Mouse (Mus musculus): ENCODE results near the gene Gm5108. TPM values are rescaled to one million over a fixed set of nuclear protein-coding genes. Genes with fewer than 3 reads are reported as not detected.
A peak's percentile ranks its signal among the peaks of the same experiment; 100 is the strongest.

Gene Gm5108
- polyA plus RNA-seq, 1 experiment from 2014 or later = not detected

DNA sequence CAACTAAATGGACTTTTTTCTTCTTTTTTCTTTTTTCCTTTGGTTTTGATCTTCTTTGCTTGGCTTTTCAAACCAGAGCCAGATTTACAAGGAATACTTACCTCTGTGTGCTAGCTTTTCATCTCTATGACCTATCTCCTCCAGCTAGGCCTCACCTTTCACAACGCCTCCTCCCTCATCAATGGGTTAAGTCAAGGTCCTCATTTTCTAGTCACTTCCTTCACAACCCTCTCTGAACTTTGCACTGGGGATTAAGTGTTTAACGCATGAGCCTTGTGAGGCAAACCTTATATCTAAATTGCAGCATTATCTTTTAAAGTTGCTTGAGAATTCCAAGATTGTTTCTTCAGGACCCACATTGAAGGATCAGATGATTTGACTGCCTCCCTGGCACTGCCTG is 63.0 kb downstream of the Gm5108 start:
- H3K9me3 ChIP-seq (ENCODE audit: control insufficient read depth, low read length) = no peaks in the 10 kb centered on the region
- no peak overlapping the region for H3K4me3 ChIP-seq (ENCODE audit: low read depth, low read length)
- no peaks in the 10 kb centered on the region for H3K27me3 ChIP-seq (replicated peaks; ENCODE audit: control insufficient read depth, insufficient read depth, low read length)
- ATAC-seq (replicated peaks; ENCODE audit: low FRiP score) = no peak
- WGBS = 80% methylated on average over 2 of the region's 2 CpGs
- no peak overlapping the region for H3K9ac ChIP-seq (ENCODE audit: low read depth, low read length)
- H3K27ac ChIP-seq (ENCODE audit: low read depth, low read length) = no peak overlapping the region
- no peak overlapping the region for H3K4me2 ChIP-seq
- no peaks in the 10 kb centered on the region for H3K36me3 ChIP-seq (ENCODE audit: control insufficient read depth, insufficient read depth, low read length)
- no peak for DNase-seq (ENCODE audit: low spot score)
- H3K4me1 ChIP-seq (replicated peaks; ENCODE audit: control insufficient read depth, insufficient read depth, low read length) = no peaks in the 10 kb centered on the region

- no peak for ATAC-seq (replicated peaks; ENCODE audit: low FRiP score)
- H3K4me3 ChIP-seq (ENCODE audit: low read depth, low read length) = no peak overlapping the region
- H3K4me1 ChIP-seq (replicated peaks; ENCODE audit: control insufficient read depth, insufficient read depth, low read length) = no peaks in the 10 kb centered on the region
- no peaks in the 10 kb centered on the region for H3K27me3 ChIP-seq (replicated peaks; ENCODE audit: control insufficient read depth, insufficient read depth, low read length)
- H3K36me3 ChIP-seq (ENCODE audit: control insufficient read depth, insufficient read depth, low read length) = no peaks in the 10 kb centered on the region
- no peaks in the 10 kb centered on the region for H3K9me3 ChIP-seq (ENCODE audit: control insufficient read depth, low read length)
- WGBS = 58% methylated on average over 4 of the region's 4 CpGs
- no peak overlapping the region for H3K4me2 ChIP-seq
- H3K9ac ChIP-seq (ENCODE audit: low read depth, low read length) = no peak overlapping the region
- no peak overlapping the region for H3K27ac ChIP-seq (ENCODE audit: low read depth, low read length)
- no peak for DNase-seq (ENCODE audit: low spot score)
These were observed 65.6 kb downstream of the Gm5108 start for GRCm38 (mm10) chr5:68007074-68007473.

DNA sequence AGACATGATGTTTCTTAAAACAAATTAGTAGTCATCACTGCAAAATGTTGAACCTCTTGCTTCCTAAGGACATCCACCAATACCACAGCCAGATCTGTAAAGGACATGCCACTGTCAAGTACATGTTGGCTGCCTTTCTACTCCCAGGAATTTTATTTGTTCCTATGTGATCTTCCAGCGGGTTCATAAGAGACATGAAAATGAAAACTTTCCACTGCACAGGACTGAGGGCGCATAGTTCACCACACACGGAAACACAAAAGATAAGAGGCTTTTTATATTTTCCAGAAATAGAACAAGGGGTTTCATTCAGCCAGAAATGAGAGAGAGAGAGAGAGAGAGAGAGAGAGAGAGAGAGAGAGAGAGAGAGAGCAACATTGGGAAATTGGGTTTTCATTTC is 70.1 kb downstream of the Gm5108 start:
- no peaks in the 10 kb centered on the region for H3K36me3 ChIP-seq (ENCODE audit: control insufficient read depth, insufficient read depth, low read length)
- no peaks in the 10 kb centered on the region for H3K27me3 ChIP-seq (replicated peaks; ENCODE audit: control insufficient read depth, insufficient read depth, low read length)
- no peak overlapping the region for H3K4me2 ChIP-seq
- H3K27ac ChIP-seq (ENCODE audit: low read depth, low read length) = no peak overlapping the region
- H3K4me3 ChIP-seq (ENCODE audit: low read depth, low read length) = no peak overlapping the region
- no peaks in the 10 kb centered on the region for H3K4me1 ChIP-seq (replicated peaks; ENCODE audit: control insufficient read depth, insufficient read depth, low read length)
- 61% methylated on average over 3 of the region's 3 CpGs for WGBS
- no peak overlapping the region for H3K9ac ChIP-seq (ENCODE audit: low read depth, low read length)
- H3K9me3 ChIP-seq (ENCODE audit: control insufficient read depth, low read length) = no peaks in the 10 kb centered on the region
- no peak for ATAC-seq (replicated peaks; ENCODE audit: low FRiP score)
- DNase-seq (ENCODE audit: low spot score) = no peak

DNA sequence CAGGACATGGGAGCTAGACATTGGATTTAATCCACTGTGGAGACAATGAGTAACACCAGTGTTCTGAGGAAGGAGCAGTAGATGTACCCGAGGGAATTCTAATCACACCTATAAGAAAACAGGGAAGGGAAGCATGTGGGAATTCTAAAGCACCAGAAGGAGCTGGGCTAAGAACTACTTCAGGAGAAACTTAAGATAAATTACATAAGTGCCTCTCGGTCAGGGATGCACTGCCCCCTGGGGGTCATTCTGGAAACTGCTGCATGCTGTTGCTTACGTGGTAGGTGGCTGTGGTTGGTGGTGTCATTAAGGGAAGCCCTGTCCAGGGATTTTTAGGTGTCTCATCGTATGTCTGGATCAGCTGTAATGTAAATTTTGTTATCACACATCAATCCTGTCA is 71.1 kb downstream of the Gm5108 start:
- H3K4me3 ChIP-seq (ENCODE audit: low read depth, low read length) = no peak overlapping the region
- DNase-seq (ENCODE audit: low spot score) (peak; percentile 71), ATAC-seq (replicated peaks; ENCODE audit: low FRiP score) (peak; percentile 43; the same call in 1 of the 2 replicates)
- H3K4me1 ChIP-seq (replicated peaks; ENCODE audit: control insufficient read depth, insufficient read depth, low read length) = no peaks in the 10 kb centered on the region
- no peaks in the 10 kb centered on the region for H3K9me3 ChIP-seq (ENCODE audit: control insufficient read depth, low read length)
- no peak overlapping the region for H3K4me2 ChIP-seq
- no peaks in the 10 kb centered on the region for H3K27me3 ChIP-seq (replicated peaks; ENCODE audit: control insufficient read depth, insufficient read depth, low read length)
- no peak overlapping the region for H3K27ac ChIP-seq (ENCODE audit: low read depth, low read length)
- no peaks in the 10 kb centered on the region for H3K36me3 ChIP-seq (ENCODE audit: control insufficient read depth, insufficient read depth, low read length)
- no peak overlapping the region for H3K9ac ChIP-seq (ENCODE audit: low read depth, low read length)
- WGBS = 16% methylated on average over 4 of the region's 4 CpGs

DNA sequence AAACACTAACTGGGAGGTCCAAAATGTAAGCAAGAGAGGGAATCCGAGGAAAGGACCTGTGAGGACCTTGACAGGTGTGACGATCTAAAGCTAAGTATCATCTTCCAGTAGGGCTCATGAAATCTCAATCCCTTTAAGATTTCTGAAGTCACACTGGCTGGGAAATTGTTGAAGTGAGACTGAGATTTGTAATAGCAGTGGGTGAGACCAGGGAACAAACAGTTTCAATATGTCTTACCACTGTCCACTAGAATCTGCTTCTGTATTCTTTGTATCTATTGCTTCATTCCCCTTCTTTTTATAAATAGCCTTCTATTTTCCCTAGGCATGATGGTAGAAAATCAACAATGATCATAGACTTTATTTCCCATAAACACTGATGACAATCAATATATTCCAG is 79.4 kb downstream of the Gm5108 start:
- no peak for ATAC-seq (replicated peaks; ENCODE audit: low FRiP score)
- no peak overlapping the region for H3K4me3 ChIP-seq (ENCODE audit: low read depth, low read length)
- no peak overlapping the region for H3K27ac ChIP-seq (ENCODE audit: low read depth, low read length)
- 63% methylated on average over 2 of the region's 2 CpGs for WGBS
- no peak overlapping the region for H3K9ac ChIP-seq (ENCODE audit: low read depth, low read length)
- H3K27me3 ChIP-seq (replicated peaks; ENCODE audit: control insufficient read depth, insufficient read depth, low read length) = no peaks in the 10 kb centered on the region
- no peak overlapping the region for H3K4me2 ChIP-seq
- no peak for DNase-seq (ENCODE audit: low spot score)
- no peaks in the 10 kb centered on the region for H3K36me3 ChIP-seq (ENCODE audit: control insufficient read depth, insufficient read depth, low read length)
- no peaks in the 10 kb centered on the region for H3K9me3 ChIP-seq (ENCODE audit: control insufficient read depth, low read length)
- no peaks in the 10 kb centered on the region for H3K4me1 ChIP-seq (replicated peaks; ENCODE audit: control insufficient read depth, insufficient read depth, low read length)

Other genes with a start within 250 kb of the Gm5108 start
- 60.5 and 73.8 TPM in 2 replicates for gene Atp8a1, start 94.2 kb upstream of the Gm5108 start, polyA plus RNA-seq (2014; fragmentation: Nextera tagmentation; extraction: Ambion mirVana)
- gene Gm21905, start 4.8 kb downstream of the Gm5108 start, polyA plus RNA-seq (2014; fragmentation: Nextera tagmentation; extraction: Ambion mirVana) = not detected in 2 replicates
- gene Grxcr1, start 90.2 kb downstream of the Gm5108 start, polyA plus RNA-seq (2014; fragmentation: Nextera tagmentation; extraction: Ambion mirVana) = not detected in 2 replicates